Mouse (Mus musculus) right cerebral cortex, postnatal 4 days (tissue): ENCODE results near the gene Ranbp17.

Source experiments
- DNase-seq: peaks from one replicate; pipeline ENCODE4 v3.0.0-alpha.2; 2022

Ranbp17 gene

DNA sequence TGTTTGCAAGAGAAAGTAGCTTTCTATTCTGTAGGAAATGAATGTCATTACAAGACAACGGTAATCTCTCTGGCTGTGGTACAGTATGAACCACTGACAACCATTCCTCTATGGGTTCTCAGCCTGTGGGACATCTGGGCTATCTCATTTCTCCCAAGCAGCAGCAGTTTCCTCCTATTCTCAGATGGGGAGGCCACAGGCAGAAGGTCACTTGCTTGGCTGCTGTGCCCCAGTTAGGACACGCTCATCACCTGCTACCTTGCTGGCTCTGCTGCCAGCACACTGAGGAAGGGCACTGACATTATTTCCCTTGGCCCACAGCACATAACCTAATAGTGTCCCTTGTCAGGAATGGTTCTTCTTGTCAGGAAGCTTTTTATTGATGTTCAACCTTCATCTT, 285.4 kb downstream of the Ranbp17 start:
- no peak for DNase-seq

DNA sequence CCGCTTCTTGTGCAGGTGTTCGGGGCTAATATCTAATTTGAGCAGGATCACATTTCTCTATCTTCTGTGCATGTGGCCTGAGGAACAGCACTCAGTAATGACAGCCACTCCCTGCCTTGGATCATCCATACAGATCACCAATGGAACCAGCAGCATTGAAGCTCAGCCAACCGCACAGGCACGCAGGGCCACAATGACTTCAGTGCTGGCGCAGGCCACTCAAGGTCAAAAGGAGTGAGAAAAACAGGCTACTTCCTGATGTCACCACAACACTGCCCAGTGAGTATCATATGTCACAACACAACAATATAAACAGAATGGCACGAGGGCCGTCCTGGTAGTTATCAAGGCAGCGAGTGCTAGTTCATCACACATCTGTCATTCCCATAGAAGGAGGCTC, 287.0 kb downstream of the Ranbp17 start:
- no peak for DNase-seq

DNA sequence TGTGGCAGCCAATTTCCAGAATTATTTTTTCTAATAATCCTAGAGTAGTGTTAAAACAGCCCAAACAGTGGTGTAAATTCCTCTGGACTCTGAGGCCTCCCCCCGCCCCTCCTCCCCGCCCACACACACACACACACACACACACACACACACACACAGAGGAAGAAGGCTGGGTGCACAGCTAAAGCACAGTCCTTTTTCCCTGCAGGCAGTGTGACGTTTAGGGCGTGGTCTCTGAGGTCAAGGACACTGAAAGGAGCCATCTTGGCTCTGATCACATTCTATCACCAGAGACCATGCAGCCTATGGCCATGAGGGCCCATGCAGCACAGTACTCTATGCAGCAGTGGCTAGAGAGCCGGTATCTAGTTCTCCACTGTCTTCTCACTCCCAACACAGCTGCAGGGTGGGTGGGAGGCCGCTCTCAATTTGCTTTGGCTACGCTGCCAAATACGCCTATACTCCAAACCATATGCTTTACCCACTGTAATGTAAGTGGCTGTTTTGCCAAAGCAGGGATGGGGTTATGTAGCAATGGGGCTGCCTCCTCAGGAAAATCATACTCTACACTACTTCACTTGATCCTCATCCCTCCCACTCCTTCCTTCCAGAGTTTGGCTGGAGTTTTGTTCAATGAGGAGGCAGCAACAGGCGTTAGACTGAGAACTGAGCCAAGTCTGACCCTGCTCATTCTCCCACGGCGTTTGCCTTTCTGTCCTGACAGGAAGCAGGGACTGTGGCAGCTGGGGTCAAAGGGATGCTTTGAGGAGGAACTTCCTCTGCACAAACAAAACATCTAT, 291.8 kb downstream of the Ranbp17 start:
- no peak for DNase-seq

DNA sequence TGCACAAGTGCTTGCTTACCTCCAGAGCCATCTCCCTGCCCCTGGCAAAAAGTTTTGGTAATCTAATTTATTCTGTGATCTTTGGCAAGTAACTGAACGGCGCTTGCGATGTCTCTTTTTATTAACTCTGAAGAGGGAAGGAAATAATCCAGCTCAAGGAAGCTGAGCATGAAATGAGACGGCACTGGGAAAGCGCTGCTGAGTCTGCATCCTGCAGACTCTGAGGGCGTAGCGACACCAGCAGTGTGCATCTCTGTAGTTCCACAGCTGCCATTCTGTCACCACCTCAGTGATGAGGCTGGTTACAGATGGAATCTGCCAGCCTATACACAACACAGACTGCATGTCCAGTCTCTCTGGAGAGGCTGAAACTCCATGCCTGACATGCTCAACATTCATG, 292.8 kb downstream of the Ranbp17 start:
- DNase-seq, result no peak

DNA sequence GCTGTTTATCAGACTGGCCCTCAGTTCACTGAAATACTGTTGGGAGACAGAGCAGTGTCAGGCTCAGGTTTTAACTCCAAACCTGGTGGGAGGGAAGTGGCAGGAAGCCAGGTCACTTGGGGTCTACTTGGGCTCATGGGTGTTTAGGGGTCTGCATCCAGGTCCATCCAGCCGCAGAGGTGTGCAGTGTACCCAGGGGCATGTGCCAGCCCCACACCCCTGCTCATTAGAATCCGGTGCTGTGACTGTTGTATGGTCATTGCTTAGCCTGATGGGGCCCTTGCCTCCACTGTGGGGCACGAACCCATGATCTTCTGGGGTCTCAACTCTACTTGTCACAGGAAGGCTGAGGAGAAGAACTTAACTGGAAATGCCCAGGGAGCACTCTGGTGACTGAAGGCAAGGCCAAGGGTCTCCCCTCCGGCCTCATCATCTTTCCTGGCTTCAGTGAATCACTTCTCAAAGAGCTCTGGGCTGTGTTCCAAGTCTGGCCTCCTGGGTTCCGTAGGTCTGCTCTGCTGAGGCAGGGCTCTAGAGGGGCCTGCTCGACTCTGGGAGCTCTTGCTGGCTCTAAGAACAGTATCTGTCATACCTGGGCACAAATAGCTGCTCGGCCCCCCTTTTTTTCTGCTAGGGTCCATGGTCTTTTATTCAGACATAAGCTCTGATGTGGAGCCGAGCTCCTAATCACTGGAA, 296.0 kb downstream of the Ranbp17 start:
- no peak for DNase-seq

DNA sequence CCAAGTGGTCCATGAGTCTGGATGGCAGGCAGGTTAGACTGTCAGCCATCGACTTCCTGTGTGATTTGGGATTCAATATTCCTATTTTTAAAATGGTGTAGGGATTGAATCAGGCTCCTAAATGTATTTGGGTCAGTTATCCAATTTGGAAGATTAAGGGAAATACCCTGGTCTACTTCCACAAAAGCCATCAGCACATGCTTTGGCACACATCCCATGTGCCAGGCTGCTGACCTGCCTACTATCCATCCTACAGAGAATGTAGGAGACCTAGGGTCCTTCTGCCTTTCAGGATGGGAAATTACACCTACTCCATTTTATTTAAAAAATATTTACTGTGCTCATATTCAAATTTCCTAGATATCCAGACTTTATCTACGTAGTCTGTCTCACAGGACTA, 306.1 kb downstream of the Ranbp17 start:
- DNase-seq, result no peak

DNA sequence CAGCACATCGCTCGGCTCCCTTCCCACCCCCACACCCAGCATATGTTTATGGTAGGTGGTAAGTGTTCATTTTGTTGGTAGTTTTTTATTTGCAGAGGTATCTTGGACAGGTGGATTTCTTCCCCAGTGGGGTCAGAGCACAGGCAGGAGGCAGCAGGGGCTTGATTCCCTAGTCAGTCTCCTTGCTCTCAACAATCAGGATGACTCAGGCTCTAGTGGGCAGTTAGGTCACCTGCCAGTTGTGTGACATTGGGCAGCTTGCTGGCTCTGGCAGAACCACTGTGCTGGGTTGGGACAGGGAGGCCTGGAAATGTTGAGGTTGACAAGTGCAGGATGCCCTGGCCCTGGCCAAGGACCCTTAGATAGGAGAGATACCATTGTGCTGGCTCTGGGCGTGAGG, 308.6 kb downstream of the Ranbp17 start:
- DNase-seq, result no peak

DNA sequence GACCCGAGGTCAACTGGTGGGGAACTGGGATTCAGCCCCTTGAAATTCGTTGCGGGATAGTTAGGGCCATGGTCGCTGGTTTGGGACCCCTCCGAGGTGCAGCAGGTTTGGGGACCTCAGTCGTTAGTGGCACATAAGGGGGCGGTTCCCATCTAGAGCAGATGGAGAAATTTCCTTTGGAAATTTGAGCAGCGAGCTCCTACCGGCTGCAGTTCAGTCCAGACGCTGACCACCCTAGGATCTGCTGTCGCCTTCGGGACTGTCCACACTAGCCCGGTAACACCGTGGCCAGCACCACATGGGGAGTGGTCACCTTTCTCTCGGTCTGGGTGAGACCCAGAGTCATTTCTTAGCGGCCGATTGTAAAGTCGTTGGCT, 309.2 kb downstream of the Ranbp17 start:
- DNase-seq, result peak; percentile 19

DNA sequence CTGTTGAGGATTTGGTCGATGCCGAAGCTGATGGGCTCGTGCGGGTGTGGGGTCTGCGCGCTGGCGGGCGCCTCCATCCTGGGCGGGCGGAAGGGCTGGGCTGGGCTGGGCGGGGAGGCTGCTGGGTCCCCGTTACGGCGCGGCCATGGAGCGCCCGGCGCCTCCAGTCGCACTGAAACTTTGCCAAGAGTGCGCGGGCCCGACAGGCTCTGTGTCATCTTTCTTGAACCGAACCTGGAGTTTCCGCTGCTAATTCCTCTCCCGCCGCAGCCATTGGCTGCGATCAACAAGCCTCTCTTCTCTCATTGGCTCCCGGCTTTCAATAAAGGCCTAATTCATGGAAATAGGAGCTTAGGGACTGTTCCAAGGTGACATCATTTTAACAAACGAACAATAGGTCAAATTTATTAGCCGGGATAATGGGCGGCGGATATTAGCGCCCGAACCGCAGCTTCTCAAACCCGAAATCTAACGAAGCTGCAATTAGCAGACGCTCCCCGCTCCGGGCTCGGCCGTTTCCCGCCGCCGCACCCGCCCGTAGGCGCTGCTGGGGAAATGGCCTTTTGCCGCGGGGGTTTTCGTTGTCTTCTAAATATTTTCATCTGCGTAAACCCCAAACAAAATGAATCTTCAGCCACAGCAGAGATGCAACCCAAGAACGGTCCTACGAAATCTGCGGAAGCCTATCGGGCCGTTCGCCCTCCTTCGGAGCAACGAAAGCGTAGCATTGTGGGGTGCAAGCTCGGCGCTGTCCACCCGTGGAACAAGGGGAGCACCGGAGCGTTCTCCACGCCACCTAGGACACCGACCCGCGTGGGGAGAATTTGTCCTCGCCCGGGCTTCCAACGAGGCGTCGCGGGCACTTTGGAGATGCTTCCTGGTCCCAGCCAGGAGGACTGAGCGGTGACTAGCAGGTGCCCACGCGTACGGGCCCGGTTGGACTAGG, 309.9 kb downstream of the Ranbp17 start, which contains the start of gene Tlx3:
TSS of gene Tlx3 (minus strand) at position 207 of the 946 bp plus-strand sequence.
- peak; percentile 44 for DNase-seq

DNA sequence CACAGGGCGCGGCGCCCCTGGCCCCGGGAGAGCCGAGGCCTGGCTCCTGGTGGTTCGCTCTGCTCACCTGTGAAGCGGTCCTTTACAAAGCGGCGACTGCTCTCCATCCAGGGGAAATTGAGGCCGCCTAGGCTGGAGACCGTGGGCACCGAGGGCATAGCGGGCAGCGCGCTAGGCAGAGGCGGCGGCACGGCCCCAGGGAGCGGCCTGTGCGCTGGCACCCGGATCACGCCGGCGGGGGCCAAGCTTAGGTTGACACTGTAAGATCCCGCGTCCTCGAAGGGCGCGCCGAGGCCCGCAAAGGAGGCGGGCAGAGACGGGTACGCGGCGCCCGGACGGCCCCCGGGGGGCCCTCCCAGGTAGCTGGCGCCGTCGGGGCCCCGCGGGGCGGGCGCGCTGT, 310.6 kb downstream of the Ranbp17 start:
- no peak for DNase-seq

DNA sequence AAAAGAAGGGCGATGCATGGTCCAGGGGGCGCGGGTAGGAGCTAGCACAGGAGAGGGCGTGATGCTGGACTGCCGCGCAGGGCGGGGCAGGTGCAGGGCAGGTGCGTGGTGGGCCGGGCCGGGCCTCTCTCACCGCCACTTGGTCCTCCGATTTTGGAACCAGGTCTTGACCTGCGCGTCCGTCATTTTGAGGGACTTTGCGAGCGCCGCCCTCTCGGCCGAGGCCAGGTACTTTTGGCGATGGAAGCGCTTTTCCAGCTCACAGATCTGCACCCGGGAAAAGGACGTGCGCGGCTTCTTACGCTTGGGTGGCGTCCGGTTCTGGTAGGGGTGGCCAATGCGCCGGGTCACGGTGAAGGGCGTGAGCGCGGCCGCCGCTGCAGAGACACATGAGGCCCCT, 311.2 kb downstream of the Ranbp17 start:
- no peak for DNase-seq

DNA sequence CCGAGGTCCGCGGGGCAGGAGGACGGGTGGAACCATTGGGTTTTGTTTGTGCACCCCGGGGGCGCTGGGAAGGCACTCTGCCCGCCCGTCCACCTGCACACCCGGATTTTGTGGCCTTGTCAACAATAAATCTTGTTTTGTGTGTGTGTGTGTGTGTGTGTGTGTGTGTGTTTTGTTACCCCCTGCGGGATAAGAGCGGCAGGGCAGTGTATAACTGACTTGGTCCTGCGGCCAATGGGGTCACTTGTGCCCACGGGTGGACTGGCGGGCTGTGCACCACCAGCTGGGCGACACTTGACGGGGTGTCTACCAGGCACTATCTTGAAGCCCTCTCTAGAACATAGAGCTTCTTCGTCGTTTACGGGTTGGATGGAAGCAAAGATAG, 311.9 kb downstream of the Ranbp17 start:
- DNase-seq, result no peak

DNA sequence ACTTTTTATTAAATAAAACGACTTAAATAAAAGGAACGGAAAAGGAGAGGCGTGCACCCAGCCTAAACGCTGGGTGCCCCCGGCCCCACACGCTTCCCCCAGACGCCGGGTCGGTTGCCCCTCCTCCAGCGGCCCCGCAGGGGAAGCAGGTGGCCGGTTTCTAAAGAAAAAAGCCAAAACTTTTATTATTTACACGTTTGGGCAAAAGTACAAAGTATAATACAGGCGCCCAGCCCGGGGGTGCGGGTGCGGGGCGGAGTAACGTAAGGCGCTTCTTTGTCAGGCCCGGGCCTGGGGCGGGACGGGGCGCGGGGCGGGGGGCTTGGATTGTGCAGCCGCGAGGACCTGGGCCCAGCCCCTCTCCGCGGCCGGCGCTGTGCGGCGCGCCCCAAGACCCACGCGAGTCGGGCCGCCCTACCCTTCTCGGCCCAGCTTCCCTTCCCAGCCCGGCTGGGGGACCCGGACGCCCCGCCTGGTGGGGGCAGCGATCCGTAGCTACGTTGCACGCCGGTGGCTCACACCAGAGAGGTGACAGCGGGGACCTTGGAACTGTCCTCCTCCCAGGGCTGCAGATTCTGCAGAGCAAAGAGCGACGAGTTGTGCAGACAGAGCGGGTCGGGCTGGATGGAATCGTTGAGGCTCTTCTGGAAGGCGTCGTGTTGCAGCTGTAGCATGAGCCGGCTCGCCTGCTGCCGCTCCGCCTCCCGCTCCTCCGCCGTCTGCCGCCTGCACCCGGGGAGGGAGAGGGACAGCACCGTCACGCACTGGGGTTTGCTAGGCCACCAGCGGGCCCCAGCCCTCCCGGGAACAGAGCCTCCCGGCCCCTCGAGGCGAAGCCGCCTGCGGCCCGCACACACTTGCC, 312.6 kb downstream of the Ranbp17 start:
- DNase-seq, result peak; percentile 27

DNA sequence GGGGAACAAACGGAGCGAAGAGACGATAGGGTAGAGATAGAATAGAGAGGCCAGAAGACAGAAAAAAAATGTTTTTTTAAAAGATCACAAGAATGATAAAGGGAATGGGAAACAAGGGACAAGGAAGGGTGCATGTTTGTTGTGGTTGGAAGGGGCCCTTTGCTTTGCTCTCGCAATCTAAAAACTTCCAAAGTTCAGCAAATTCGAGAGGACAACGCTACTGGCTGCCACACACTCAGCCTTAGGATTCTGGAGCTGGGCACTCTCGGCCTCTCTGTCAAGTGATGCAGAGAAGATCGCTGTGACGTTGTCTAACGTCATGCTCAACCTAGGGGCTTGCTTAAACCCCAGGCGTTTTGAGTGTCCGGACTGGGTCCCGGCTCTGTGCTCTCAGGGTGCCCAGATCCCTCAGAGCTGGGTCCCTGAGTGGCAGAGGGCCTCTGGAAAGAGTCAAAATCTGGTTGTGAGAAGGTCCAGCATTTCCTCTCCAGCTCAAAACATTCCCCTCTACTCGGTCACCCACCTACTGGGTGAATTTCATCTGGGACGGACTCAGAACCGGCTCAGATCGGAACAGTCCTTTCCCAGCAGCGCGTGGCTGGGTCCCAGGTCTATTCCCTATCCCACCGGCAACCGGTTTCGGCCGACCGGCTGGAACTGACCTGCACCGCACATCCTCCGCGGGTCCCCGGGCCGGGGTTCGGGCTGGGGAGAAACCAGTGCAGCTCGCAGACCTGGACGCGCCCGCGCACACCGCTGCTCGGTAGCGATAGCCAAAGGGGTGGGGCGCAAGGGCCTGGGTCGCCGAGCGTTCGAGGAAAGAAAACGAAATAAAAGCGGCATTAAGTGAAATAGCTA, 313.4 kb downstream of the Ranbp17 start:
- peak; percentile 25 for DNase-seq

DNA sequence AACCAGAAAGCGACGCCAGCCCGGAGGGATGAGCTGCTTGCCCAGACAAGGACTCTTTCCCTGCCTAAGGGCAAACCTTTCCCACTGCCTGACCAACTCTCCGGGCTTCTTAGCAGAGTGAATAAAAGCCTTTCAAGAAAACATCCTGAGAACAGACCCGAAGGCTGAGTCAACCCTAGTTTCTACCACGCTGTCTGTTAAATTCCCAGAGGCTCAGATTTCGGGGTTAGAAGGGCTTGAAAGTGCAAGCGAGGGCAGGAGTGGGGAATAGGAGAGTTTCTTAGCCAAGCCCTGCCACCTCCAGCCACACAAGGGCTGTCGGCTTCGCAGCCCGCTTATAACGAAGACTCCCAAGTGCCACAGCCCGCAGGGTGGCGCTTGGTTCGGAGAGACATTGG, 314.4 kb downstream of the Ranbp17 start:
- no peak for DNase-seq

DNA sequence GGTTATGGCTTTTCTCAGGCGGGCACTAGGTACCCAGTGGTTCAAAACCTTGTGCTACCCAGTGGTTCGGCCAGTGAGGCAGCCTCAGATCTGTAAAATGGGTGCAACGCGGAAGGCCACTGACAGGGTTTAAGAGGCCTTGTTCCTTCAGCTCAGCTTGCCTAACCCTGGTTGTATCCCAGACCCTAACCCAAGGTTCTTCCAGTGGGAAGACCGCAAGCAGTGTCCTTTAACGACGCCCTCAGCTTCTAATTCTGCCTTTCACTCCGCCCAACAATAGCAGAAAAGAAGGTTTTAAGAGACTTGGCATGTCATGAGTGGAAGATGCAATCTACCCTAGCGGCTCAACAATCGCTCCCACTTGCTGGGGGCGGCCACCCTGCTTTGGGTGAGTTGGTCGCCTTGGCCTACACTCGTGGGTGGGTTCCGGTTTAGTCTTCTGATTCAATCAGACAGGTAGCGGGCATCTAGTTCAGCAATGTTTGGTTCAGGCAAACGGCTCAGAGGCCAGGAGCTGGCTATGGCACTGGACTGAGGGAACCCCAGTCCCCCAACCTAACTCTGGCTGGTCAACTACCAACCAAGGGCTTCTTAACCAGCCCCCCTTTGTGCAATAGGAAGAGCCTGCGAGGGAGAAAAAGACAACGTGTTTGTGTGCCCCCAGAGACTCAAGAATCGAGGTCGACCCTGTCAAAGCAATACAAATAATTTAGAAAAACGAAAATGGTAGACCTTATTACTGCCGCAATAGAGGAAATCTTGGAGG, 315.0 kb downstream of the Ranbp17 start:
- no peak for DNase-seq

DNA sequence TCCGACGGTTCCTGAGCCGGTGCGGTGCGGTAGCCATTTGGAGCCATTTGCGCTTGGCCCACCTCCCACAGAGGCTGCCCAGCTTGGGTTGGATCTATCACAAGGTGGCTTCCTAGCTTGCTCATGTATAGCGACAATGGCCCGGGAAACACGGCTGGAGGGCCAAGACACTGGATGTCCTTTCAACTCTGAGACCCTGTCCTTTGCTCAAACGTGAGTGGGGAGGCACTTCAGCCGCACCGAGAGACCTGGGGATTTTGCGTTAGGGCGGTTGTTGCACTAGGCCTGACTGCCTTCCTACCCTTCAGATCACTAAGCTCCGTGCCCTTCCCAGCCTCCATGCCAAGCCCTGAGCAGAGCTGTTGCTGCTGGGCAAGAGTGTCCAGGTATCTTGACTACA, 315.9 kb downstream of the Ranbp17 start:
- DNase-seq, result no peak

DNA sequence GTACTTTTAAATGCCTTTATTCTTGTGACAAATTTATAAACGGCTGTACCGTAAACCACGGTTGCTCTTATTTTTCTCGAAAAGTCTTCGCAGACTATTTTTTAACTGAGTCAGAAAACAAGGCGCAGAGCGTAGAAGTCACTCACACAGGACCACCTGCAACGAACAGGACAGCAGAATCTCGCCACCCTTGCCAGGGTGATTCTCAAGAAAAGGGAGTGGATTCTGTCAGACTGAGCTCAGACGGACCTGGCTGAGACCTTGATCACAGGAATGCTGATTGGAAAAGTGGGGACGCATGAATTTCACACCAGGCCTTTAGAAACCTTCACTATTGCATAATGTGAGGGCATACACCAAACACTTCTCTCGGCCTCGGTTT, 316.4 kb downstream of the Ranbp17 start:
- DNase-seq, result no peak

DNA sequence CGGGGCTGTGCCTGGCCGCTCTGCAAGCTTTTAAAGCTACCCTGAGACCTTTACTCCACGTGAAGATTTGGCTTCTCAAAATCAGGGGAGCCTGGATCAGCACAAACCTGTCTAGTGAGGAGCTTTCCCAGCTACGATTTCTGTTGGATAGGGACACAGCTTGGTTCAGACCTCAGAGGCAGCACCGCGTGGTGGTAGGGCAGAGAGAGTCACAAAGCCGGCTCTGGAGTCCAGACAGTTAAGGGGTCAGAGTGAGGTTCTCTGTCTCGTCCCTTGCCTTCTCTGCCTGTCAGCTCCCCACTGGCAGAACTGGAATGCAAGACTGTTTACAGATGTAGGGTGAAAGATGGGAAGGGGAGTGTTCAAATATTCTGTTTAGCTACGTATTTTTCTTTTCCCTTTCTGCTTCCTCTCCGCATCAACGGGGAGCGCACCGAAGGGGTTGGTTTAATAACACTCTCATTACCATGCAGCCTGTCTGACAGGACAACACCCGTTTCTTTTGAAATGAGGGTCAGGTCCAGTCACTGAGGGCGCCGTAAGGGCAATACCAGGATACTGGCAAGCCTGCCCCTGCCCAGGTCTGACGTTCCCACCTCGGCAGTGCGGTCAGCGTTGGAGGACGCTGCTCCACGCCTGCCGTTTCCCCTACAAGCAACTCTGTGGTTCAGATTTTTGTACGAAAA, 317.0 kb downstream of the Ranbp17 start:
- no peak for DNase-seq
